Mouse (Mus musculus): ENCODE results near the gene Cdc5l. TPM values are rescaled to one million over a fixed set of nuclear protein-coding genes. Genes with fewer than 3 reads are reported as not detected.
"Not testable (repeated sequence)": the region's sequence is repeated elsewhere in the genome, so short reads cannot be mapped to it uniquely, and the experiment has no call there.

Cdc5l gene
- 10.5 and 10.9 TPM in 2 replicates for polyA plus RNA-seq (2012; rRNA removed)

DNA sequence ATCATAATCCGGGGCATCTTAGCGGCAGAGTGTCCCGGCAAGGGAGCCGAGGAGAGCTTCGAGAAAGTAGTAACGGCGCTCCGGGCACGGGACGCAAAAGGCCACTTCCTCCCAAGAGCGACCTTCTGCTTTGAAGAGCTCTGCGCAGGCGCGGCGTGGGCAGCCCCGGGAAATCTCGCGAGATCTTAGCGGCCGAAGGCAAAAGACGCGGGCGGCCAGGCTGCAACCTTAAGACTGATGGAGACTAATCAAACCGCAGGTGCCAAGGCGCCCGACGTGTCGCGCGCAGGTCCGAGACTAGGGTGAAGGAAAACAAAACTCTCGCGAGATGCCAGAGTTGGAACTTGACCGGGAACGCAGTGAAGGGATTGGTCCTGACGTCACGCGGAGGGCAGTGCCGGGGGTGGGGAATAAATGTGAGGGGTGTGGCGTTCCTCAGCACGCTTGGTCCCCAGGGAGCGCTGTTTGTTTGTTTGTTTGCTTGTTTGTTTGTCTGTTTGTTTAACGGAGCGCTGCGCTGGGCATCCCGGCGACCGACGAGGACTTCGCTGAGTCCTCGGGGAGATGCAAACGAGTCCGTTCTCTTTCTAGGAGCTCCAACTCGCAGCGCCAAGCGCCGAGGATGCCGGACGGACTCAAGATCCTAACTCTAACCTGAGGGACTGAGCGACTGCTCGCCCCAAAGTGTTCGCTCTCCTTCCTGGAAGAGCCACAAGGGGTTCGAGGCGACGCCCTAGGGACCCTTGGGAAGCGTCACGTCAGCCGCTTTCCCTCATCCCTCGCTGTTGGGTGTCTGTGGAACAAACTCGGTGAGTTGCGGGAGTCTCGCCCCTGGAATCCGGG lies at the start of gene Cdc5l:
Gene Cdc5l, minus strand, starts transcription at position 319 of the 843 bp plus-strand sequence.
- under 1% methylated on average over 73 of the region's 73 CpGs for WGBS
- peak; percentile 96 for DNase-seq (ENCODE audit: low read depth, low spot score)

DNA sequence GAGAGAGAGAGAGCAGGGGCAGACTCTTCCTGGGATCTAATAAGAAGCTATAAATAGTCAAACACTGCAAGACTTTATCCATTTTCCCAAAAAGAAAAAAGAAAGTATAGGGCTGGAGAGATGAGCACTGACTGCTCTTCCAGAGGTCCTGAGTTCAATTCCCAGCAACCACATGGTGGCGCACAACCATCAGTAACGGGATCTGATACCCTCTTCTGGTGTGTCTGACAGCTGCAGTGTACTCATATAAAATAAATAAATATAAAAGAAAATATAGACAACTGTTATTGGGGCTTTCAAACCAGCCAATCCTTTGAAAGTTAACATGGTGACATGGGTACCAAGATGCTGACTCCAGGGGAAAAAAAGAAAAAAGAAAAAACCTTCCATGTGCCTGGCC lies 46.9 kb upstream of the Cdc5l start:
- no peak for DNase-seq (ENCODE audit: low read depth, low spot score)
- 22% methylated on average over 2 of the region's 2 CpGs for WGBS

DNA sequence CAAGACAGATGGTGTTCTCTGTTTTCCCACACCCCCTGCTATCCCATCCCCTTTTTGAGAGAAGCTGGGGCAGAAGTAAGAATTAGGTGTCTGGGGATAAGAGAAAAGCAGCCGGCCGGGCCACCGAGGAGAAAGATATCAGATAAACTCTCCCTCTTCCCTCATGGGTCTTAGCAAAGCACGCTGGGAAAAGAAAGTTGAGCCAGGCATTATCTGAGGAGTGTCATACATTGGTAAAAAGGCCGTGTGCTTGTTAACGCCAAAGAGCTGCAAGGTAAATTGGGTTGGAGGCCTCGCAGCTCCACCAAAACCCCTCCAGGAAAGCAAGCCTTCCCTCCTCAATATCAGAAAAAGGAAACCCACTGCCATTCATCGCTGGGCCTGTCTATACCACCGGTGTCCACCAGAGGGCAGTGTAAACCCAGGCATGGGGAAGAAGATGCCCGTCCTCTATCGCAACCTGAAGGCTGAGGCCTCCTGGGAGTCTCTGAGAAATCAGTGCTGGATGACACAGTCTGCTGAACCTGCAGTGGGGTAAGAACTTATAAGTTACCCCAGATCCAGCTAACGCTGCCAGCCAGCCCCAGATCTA lies 44.8 kb upstream of the Cdc5l start:
- peak; percentile 52 for DNase-seq (ENCODE audit: low read depth, low spot score)
- 11% methylated on average over 12 of the region's 12 CpGs for WGBS

DNA sequence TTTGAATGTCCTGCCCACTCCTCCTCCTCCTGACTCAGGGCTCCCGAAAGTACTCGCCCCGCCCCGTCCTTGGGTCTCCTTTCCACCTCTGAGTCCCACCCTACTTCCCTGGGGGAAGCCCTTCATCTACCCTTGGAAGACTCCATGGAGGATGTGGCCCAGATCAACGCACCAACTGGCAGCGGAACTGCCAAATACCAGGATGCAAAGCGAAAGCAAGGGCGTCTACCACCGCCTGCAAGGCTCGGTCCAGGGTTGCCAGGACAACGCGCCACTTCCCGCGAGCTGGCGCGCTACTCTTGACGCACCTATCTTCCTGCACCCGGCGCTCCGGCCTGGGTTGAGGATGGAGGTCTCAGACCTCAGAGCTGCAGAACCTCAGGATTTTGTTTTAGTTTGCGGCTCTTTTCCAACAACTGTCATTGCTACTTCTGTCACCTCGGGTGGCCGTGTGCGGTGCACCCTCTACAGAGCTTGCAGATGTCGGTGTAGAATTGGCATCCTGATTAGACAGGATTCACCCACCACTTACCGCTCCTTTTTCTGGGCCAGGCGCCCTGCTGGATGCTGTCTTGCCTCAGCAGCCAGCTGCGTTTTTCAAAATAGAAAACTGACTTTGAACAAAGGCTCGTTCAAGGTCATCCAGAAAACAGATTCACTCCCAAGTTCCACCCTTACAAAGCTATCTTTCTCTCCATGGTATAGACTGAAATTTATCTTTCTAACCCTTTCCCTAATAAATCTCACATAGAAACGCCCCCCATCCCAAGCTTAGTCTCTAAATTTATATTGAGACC lies 41.3 kb upstream of the Cdc5l start, which contains the start of gene Spats1:
Gene Spats1, minus strand, starts transcription at position 747 of the 797 bp plus-strand sequence.
- no peak for DNase-seq (ENCODE audit: low read depth, low spot score)

DNA sequence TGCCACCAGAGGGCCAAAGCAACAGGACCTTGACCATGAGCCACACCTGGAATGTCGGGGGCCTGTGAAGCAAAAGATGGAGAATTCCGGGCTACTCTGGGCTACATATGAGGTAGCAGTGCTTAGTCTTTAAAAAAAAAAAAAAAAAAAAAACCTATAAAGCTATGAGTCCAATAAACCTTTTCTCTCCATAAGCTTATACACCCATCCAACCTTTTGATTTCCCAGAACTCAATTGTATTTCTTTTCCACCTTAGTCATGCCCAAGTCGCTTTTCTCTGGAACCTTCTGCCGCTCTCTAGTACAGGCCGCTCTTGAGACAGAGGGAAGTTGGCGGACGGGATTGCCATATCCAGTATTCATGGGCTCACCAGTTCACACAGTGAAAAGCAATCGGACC lies 40.6 kb upstream of the Cdc5l start:
- WGBS = 71% methylated on average over 8 of the region's 8 CpGs
- no peak for DNase-seq (ENCODE audit: low read depth, low spot score)

More for the DNA sequence above, 41.3 kb upstream of the Cdc5l start, which contains the start of gene Spats1:
- 5% methylated on average over 30 of the region's 30 CpGs for WGBS

DNA sequence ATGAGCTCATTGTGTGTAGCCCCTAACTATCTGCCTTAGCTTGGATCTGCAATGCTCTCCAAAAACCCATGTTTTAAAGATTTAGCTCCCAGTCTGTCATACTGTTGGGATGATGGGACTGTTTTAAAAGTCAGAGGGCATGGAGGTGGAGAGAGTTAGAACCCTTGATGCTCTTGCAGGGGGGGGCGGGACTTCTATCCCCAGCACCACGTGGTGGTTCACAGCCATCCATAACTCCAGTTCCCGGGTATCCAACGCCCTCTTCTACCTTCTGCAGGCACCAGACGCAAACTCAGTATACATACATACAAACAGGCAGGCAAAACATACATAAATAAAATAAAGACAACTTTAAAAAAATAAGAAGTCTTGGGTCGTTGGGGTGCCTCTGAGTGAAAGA lies 40.1 kb upstream of the Cdc5l start:
- WGBS = 60% methylated on average over 6 of the region's 6 CpGs
- DNase-seq (ENCODE audit: low read depth, low spot score) = no peak

DNA sequence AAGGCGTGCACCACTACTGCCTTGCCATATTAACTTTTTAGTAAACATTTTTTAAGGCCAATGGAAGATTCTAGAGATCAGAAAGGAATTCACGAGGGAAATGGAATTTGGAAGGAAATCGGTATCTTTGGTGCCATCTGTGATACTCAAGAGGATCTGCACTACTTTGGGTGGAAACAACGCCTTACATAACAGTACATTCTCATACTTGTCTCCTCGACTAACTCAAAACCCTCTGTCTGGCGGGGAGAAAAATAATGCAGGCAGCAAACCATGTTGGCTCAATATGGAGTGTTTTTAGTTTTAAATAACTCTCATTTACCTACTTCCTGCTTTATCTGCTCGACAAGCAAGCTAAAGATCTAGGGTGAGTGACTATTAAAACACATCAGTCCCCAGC lies 37.2 kb upstream of the Cdc5l start:
- 77% methylated on average over 7 of the region's 7 CpGs for WGBS
- DNase-seq (ENCODE audit: low read depth, low spot score) = no peak

DNA sequence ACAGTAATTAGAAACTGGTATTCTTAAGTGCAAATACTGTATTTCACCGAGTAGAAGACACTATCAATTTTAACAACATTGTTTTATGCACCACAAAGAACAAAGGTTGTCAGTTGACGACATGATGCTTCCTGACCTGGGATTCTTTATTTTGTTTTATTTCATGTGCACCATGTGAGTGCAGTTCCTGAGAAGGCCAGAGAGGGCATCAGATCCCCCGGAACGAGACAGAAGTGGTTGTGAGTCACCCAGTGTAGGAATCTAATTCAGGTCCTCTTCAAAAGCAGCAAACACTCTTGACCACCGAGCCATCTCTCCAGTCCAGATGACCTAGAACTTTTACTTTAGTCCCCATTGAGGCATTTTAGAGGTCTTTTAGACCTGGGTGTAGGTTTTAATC lies 34.8 kb upstream of the Cdc5l start:
- DNase-seq (ENCODE audit: low read depth, low spot score) = no peak
- WGBS = 81% methylated on average over 5 of the region's 5 CpGs

DNA sequence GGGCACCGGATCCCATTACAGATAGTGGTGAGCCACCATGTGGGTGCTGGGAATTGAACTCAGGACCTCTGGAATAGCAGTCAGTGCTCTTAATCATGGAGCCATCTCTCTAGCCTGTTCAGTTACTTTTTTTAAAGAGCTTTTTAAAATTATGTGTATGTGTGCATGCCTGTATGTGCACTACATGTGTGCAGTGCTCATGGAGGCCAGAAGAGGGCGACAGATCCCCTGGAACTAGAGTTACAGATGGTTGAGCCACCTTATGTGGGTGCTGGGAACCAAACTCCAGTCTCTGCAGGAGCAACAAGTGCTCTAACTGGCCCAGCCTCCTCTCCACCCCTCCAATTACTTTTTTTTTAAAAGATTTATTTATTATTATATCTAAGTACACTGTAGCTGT lies 33.2 kb upstream of the Cdc5l start:
- WGBS = 61% methylated on average over 2 of the region's 2 CpGs
- no peak for DNase-seq (ENCODE audit: low read depth, low spot score)

DNA sequence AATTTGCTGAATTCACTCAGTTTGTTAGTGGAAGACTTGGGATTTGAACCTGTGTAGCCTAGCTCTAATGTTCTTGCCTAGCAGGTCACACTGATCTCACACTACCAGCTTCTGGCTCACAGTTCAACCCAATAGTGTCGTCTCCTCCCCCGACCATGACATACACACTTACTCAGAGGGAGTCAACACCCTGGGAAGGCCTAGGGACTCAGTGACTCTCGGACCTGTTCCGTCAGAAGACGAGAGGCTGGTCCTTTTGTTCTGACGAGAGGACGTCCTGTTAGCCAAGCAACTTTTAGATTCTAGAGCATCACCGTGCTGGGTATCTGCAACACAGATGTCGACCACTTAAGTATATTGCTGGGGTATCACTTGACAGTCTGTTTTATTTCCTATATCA lies 30.7 kb upstream of the Cdc5l start:
- WGBS = 86% methylated on average over 9 of the region's 9 CpGs
- DNase-seq (ENCODE audit: low read depth, low spot score) = no peak

DNA sequence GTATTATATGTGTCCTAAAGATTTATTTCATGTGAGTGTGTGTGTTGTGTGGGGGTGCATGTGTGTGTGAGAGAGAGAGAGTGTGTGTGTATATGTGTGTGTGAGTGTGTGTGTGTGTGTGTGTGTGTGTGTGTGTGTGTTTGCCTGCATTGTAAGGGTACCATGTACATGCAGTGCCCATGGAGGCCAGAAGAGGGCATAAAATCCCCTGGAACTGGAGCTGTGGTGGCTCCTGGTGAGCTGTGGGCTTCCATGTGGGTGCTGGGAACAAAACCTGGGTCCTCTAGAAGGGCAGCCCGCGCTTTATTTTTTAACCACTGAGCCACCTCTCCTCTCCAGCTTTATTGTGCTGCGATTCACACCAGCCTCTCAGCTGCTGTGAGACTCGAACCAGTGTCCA lies 29.0 kb upstream of the Cdc5l start:
- no peak for DNase-seq (ENCODE audit: low read depth, low spot score)
- WGBS = 91% methylated on average over 4 of the region's 4 CpGs

DNA sequence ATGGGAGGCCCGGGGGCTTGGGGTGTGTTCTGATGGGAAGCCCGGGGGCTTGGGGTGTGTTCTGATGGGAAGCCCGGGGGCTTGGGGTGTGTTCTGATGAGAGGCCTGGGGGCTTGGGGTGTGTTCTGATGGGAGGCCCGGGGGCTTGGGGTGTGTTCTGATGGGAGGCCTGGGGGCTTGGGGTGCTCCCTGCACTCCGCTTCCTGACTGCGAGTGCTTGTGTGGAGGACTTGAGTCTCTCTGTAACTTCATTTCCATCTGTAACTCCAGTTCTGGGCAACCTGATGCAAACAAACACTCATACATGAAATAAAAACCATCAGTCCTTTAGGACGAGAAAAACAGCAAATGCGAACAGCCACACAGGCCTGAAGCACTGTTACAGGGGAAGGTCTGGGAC lies 25.5 kb upstream of the Cdc5l start:
- no peak for DNase-seq (ENCODE audit: low read depth, low spot score)
- 85% methylated on average over 8 of the region's 8 CpGs for WGBS

DNA sequence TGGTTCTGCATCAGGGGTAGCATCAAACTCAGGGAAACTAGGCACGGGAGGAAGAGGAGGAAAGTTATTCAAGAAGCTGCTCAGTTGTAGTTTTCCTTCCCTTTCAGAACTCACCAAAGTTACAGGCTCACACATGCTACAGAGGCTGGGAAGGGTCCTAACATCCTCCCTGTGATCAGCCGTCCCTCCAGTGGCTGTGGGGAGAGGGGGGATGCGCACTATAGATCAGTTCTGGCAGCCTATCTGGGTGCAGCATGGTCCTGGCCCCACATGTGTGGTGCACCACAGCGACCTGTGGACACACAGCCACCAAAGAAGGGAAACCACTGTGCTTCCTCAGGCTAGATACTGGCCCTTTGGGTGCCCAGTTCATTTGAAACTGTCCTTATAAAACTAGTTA lies 25.0 kb upstream of the Cdc5l start:
- no peak for DNase-seq (ENCODE audit: low read depth, low spot score)
- WGBS = 81% methylated on average over 4 of the region's 4 CpGs

DNA sequence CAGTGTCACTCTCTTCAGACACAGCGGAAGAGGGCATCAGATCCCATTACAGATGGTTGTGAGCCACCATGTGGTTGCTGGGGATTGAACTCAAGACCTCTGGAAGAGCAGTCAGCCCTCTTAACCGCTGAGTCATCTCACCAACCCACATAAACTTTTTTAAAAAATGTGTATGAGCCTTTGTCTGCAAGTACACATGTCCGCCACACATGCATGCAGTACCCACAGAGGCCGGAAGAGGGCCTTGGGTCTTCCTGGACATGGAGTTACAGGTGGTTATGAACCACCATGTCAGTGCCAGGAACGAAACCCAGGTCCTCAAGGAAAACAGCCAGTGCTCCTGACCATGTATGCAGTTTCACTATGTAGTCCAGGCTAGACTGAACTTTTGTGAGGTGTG lies 23.9 kb upstream of the Cdc5l start:
- WGBS = 96% methylated on average over 5 of the region's 5 CpGs
- no peak for DNase-seq (ENCODE audit: low read depth, low spot score)

DNA sequence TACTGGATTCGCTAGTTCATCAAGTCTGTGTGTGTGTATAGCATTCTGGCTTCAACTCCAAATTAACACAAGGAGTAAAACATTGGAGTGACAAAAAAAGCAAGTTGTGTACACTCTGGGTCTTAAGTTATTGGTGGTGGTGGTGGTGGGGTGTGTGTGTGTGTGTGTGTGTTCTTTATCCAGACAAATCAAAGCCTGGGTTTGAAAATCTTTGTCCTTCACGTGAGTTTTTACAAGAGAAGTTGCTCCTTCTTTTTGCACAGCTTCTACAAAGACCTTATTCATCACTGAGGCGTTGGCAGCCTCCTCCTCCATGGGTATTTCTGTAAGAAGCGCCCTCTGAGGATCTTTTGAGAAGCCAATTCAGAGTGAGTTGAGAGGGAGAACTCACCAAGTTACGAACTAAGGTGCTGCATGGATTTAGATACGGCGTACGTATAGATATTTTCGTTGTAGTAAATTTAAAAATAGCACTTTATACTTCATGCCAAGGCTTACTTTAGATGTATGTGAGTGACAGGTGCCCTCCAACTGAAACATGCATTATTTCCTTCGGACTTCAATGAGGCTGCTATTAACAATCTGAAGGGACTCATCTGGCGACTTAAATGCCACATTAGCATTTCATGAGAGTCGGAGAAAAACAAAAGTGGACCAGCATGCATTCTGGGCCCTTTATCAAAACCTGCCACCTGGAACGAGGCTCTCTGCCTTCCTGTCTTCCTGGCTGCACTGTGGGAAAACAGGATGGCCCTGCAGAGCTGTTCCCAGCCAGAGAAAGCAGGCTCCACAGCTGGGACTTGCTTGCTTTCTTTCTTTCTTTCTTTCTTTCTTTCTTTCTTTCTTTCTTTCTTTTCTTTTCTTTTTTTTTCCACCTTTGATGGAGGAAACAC lies 23.0 kb upstream of the Cdc5l start:
- 70% methylated on average over 13 of the region's 13 CpGs for WGBS
- no peak for DNase-seq (ENCODE audit: low read depth, low spot score)

DNA sequence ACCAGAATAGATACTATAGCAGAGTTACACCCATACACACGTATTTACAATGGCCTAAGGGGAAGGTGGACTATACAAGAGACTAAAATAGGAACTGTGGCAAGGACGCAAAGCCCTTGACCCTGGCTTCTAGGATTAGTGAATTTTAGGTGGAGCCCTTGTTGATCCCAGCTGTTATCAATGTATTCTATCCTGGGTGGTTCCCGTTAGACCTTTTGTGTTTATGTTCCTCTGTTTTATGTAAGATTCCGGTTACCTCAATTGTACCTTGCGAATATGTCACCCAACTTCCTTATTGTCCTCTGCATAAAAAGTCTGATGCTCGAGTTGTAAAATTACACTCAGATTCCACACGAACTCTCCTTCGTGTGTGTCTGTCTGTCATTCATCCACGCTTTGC lies 22.2 kb upstream of the Cdc5l start:
- 42% methylated on average over 9 of the region's 9 CpGs for WGBS
- not testable (repeated sequence) for DNase-seq (ENCODE audit: low read depth, low spot score)

DNA sequence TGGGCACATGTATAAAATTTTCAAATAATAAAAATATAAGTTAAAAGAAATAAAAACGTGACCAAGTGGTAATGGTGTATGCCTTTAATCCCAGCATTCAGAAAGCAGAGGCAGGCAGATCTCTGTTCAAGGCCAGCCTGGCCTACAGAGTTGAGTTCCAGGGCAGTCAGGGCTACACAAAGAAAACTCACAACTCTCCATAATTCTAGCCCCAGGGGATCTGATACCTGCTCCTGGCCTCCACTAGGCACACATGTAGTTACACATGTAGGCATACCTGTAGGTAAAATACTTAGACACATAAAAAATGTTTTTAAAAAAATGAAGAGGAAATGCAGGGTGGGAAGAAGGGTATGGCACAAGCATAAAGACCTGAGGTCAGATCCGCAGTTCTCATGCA lies 21.3 kb upstream of the Cdc5l start:
- WGBS = 84% methylated on average over 2 of the region's 2 CpGs

DNA sequence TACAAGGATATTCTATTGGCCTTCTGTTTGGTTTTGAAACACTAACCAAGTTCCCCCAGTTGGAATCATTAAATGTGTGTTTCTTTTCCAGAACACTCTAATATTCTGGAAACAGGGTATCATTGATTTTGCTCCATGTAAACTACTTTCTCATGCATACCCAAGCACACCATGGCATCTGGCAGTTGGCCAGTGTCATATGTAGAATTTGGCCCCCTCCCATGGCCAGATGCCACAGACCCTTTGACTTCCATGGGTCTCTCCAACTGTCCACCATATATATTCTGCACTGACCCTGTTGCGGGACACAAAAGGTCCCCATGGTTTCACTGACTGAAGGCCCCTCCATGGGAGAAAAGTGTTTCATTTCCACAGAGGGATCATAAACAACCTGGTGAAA lies 18.7 kb upstream of the Cdc5l start:
- DNase-seq (ENCODE audit: low read depth, low spot score) = no peak
- WGBS = 98% methylated on average over 1 of the region's 1 CpGs

More for the DNA sequence above, 21.3 kb upstream of the Cdc5l start:
- DNase-seq (ENCODE audit: low read depth, low spot score) = no peak

DNA sequence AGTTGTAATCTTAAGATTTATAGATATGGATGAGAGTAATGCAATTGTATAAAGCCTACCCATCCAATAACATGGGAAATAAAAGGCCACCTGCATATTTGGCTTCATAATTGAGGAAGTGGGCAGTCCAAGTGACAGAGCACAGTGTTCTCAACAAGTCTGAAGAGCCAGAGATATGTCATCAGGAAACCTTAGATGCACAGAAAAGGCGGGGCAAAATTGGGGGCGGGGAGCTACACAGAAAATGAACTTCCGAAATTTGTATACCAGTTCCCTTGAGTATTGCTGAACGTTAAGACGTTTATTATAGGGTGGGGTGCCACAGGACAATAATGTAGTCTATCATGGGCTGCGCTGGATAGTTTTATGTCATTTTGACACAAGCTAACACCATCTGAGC lies 16.6 kb upstream of the Cdc5l start:
- WGBS = 43% methylated on average over 6 of the region's 6 CpGs
- DNase-seq (ENCODE audit: low read depth, low spot score) = peak; percentile 39

Data from large intestine, adult 2 months (tissue).